Mouse (Mus musculus) spleen, adult 18-20 months (tissue): Measurements from ENCODE around the gene Htr2b.

Experiments
- DNase-seq, 2 experiments: peaks; one replicate each; pipeline ENCODE4 v3.0.0; 2022; ENCODE audit warnings: mixed read lengths in 2 of 2

Htr2b gene

DNA sequence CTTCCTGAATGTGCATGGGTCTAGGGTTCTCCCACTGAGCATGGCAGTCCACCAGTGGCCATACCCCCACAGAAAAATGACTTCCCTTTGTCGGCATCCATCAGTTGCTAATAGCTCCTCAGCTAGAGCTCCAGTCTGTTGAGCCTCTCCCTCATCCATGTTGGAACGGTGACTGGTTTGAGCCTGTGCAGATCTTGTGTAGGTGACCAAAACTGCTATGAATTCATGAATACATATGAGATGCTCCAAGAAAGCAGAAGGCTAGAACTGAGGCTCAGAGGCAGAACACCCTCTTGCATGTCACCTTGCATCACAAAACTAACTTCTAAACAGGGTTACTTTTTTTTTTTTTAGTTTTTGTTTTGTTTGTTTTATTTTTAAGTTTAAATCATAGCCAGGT is 35.2 kb downstream of the Htr2b start:
- no peak for DNase-seq

DNA sequence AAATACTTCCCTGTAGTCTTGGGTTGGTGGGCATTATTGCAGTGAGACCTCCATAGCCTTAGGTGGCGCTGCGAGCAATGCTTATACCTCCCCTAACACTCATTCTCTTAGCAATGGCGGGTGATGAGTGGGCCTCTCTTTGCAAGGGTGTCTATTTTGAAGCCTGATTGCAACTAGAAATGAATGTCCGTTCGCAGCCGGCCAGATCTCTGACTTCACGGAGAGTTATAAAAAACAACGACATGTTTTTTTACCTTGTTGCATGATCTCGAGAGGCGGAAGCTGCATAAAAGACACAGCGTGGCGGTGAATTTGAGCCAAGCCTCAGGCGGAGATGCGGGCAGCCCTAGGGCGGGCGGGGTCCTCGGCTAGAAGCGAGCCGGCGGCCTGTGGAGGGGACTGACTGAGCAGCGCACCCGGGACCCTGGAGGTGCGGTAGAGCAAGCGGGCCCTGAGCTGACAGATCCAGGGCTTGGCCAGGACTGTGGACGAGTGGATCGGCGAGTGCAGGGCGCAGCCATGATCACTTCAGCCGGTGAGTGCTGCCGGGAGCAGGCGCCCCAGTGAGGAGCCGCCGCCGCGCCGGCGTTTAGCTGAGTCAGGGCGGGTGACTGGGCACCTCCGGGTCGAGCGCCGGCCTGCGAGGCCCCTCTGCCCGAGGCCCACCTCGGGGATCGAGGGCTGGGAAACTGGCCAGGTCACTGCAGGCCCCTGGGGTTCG is 47.3 kb downstream of the Htr2b start, which contains the start of gene Psmd1:
Gene Psmd1, plus strand, starts transcription at position 117 of the 721 bp plus-strand sequence.
- peak; percentile 78 to 88 for DNase-seq

- no peak for DNase-seq
Measured at GRCm38 (mm10) chr1:86062523-86062922, 49.2 kb downstream of the Htr2b start.

DNA sequence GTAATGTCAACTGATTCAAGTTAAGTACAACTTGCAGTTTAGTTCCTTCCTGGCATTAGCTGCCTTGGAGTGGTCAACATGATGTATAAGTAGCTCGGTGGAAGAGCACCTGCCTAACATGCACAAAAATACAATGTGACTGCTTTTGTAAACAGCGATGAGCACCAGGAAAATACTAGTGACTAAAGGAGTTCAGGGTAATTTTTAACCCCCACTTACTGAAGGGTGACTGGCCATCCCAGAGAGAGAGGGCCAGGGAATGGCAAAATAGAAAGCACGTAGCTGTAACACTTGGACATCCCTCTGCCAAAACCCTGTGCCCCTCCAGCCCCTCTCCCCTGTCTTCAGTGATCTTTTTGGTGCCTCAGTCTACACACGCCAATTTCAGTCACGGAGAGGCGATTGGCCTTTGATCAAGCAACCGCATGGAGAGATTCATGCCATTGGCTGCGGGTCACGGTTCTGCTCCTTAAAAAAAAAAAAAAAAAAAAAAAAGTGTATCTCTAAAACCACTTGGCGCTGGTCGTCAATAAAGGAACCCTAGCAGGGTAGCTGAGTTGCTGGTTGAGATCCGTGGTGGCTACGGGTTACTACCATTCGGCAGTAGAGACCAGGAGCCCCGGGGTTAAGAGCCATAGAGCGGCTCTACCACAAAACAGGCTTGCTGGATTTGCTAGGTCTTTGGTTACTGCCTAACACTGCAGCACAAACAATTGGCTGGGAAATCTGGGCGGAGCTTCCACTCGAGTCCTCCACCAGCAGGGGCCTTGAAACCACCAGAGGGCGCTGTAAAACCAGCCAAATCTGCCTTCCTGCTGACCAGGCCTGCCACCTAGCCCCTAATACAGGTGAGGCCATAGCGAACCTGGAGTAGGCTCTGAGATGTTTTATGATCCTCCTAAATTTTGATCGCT is 52.7 kb downstream of the Htr2b start:
- DNase-seq = peak; percentile 75 to 87

DNA sequence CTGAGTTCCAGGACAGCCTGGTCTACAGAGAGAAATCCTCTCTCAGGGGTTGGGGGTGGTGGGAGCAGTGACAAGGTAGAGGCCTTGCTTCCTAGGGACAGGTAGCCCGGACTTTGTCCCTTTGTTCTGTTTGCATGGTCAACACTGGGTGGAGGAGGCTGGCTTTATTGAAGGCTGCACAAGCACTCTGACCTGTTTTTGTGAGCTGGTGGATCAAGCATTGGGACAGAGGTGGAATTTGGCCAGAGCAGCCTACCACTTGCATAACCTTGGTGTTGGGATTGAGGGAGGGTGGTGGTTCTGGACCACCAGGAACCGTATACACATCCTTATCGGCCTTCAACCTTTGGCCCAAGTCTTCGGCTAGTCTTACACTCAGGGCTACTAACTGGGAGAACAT is 55.5 kb downstream of the Htr2b start:
- no peak for DNase-seq

GRCm38 (mm10) chr1:86054943-86055342 is 56.8 kb downstream of the Htr2b start:
- no peak for DNase-seq

GRCm38 (mm10) chr1:86053198-86053921 is 58.4 kb downstream of the Htr2b start:
- no peak for DNase-seq
